Mouse (Mus musculus): ENCODE data around the gene Epsti1. TPM values are rescaled to one million over a fixed set of nuclear protein-coding genes. Genes with fewer than 3 reads are reported as not detected.

Gene Epsti1
- total and polyA plus RNA-seq, 2 experiments from 2014 or later, result 0.19 to 0.46 TPM

- H3K4me2 ChIP-seq (ENCODE audit: low read depth, low read length), result no peak overlapping the region
- WGBS, result 83% methylated on average over 1 of the region's 1 CpGs
These were observed 22.0 kb upstream of the Epsti1 start for GRCm38 (mm10) chr14:77881998-77882397.

GRCm38 (mm10) chr14:77882669-77883068, 21.4 kb upstream of the Epsti1 start:
- no peaks in the 10 kb centered on the region for H3K36me3 ChIP-seq (replicated peaks; ENCODE audit: control insufficient read depth, insufficient read depth, low read length)
- no peak overlapping the region for H3K4me2 ChIP-seq (ENCODE audit: low read depth, low read length)
- DNase-seq (ENCODE audit: low spot score) (no peak), ATAC-seq (ENCODE audit: insufficient read depth, low read depth) (no peak)
- no peak overlapping the region for H3K4me3 ChIP-seq (ENCODE audit: low read depth, low read length)
- H3K27ac ChIP-seq (ENCODE audit: low read depth), result no peak overlapping the region
- TF ChIP-seq EP300 (IDR thresholded peaks at IDR 0.05; ENCODE audit: low read depth), result no peak
- TF ChIP-seq CTCF (IDR thresholded peaks at IDR 0.05; ENCODE audit: low read depth), result no peak
- no peaks in the 10 kb centered on the region for H3K9me3 ChIP-seq (replicated peaks; ENCODE audit: control insufficient read depth, low read length)
- H3K27me3 ChIP-seq (ENCODE audit: control insufficient read depth, insufficient read depth, low read length), result no peaks in the 10 kb centered on the region
- no peak overlapping the region for H3K9ac ChIP-seq (replicated peaks; ENCODE audit: low read depth, low read length)
- H3K4me1 ChIP-seq (ENCODE audit: control insufficient read depth, insufficient read depth), result no peaks in the 10 kb centered on the region
- WGBS, result 72% methylated on average over 6 of the region's 6 CpGs

More at GRCm38 (mm10) chr14:77881998-77882397, 22.0 kb upstream of the Epsti1 start:
- Histone ChIP-seq H3K36me3 (replicated peaks; ENCODE audit: control insufficient read depth, insufficient read depth, low read length) (no peaks in the 10 kb centered on the region), H3K4me1 (ENCODE audit: control insufficient read depth, insufficient read depth) (no peaks in the 10 kb centered on the region), H3K9me3 (replicated peaks; ENCODE audit: control insufficient read depth, low read length) (no peaks in the 10 kb centered on the region), H3K27ac (ENCODE audit: low read depth) (no peak overlapping the region), H3K4me3 (ENCODE audit: low read depth, low read length) (no peak overlapping the region), H3K9ac (replicated peaks; ENCODE audit: low read depth, low read length) (no peak overlapping the region), H3K27me3 (ENCODE audit: control insufficient read depth, insufficient read depth, low read length) (no peaks in the 10 kb centered on the region)
- ATAC-seq (ENCODE audit: insufficient read depth, low read depth), result no peak
- no peak for DNase-seq (ENCODE audit: low spot score)
- TF ChIP-seq EP300 (IDR thresholded peaks at IDR 0.05; ENCODE audit: low read depth), result no peak
- TF ChIP-seq CTCF (IDR thresholded peaks at IDR 0.05; ENCODE audit: low read depth), result no peak

- TF ChIP-seq CTCF (IDR thresholded peaks at IDR 0.05; ENCODE audit: low read depth) (no peak), EP300 (IDR thresholded peaks at IDR 0.05; ENCODE audit: low read depth) (no peak)
- WGBS, result 78% methylated on average over 3 of the region's 3 CpGs
- Histone ChIP-seq H3K9ac (replicated peaks; ENCODE audit: low read depth, low read length) (no peak overlapping the region), H3K27me3 (ENCODE audit: control insufficient read depth, insufficient read depth, low read length) (no peaks in the 10 kb centered on the region), H3K4me3 (ENCODE audit: low read depth, low read length) (no peak overlapping the region), H3K27ac (ENCODE audit: low read depth) (no peak overlapping the region), H3K4me1 (ENCODE audit: control insufficient read depth, insufficient read depth) (no peaks in the 10 kb centered on the region), H3K4me2 (ENCODE audit: low read depth, low read length) (no peak overlapping the region), H3K9me3 (replicated peaks; ENCODE audit: control insufficient read depth, low read length) (no peaks in the 10 kb centered on the region), H3K36me3 (replicated peaks; ENCODE audit: control insufficient read depth, insufficient read depth, low read length) (no peaks in the 10 kb centered on the region)
- no peak for ATAC-seq (ENCODE audit: insufficient read depth, low read depth)
- no peak for DNase-seq (ENCODE audit: low spot score)
These were observed 17.7 kb upstream of the Epsti1 start for GRCm38 (mm10) chr14:77886376-77886775.

GRCm38 (mm10) chr14:77886941-77887340, 17.1 kb upstream of the Epsti1 start:
- TF ChIP-seq CTCF (IDR thresholded peaks at IDR 0.05; ENCODE audit: low read depth), result no peak
- TF ChIP-seq EP300 (IDR thresholded peaks at IDR 0.05; ENCODE audit: low read depth), result no peak
- H3K27me3 ChIP-seq (ENCODE audit: control insufficient read depth, insufficient read depth, low read length), result no peaks in the 10 kb centered on the region
- H3K27ac ChIP-seq (ENCODE audit: low read depth), result no peak overlapping the region
- no peak for ATAC-seq (ENCODE audit: insufficient read depth, low read depth)
- no peak overlapping the region for H3K4me2 ChIP-seq (ENCODE audit: low read depth, low read length)
- no peaks in the 10 kb centered on the region for H3K36me3 ChIP-seq (replicated peaks; ENCODE audit: control insufficient read depth, insufficient read depth, low read length)
- H3K4me1 ChIP-seq (ENCODE audit: control insufficient read depth, insufficient read depth), result no peaks in the 10 kb centered on the region
- H3K4me3 ChIP-seq (ENCODE audit: low read depth, low read length), result no peak overlapping the region
- 77% methylated on average over 4 of the region's 4 CpGs for WGBS
- no peaks in the 10 kb centered on the region for H3K9me3 ChIP-seq (replicated peaks; ENCODE audit: control insufficient read depth, low read length)
- H3K9ac ChIP-seq (replicated peaks; ENCODE audit: low read depth, low read length), result no peak overlapping the region
- DNase-seq (ENCODE audit: low spot score), result no peak

- H3K27ac ChIP-seq (ENCODE audit: low read depth), result no peak overlapping the region
- no peaks in the 10 kb centered on the region for H3K36me3 ChIP-seq (replicated peaks; ENCODE audit: control insufficient read depth, insufficient read depth, low read length)
- no peak overlapping the region for H3K9ac ChIP-seq (replicated peaks; ENCODE audit: low read depth, low read length)
- H3K4me2 ChIP-seq (ENCODE audit: low read depth, low read length), result no peak overlapping the region
- TF ChIP-seq CTCF (IDR thresholded peaks at IDR 0.05; ENCODE audit: low read depth) (no peak), EP300 (IDR thresholded peaks at IDR 0.05; ENCODE audit: low read depth) (no peak)
- no peaks in the 10 kb centered on the region for H3K27me3 ChIP-seq (ENCODE audit: control insufficient read depth, insufficient read depth, low read length)
- H3K4me3 ChIP-seq (ENCODE audit: low read depth, low read length), result no peak overlapping the region
- no peaks in the 10 kb centered on the region for H3K9me3 ChIP-seq (replicated peaks; ENCODE audit: control insufficient read depth, low read length)
- DNase-seq (ENCODE audit: low spot score) (no peak), ATAC-seq (ENCODE audit: insufficient read depth, low read depth) (no peak)
- WGBS, result 86% methylated on average over 7 of the region's 7 CpGs
- H3K4me1 ChIP-seq (ENCODE audit: control insufficient read depth, insufficient read depth), result no peaks in the 10 kb centered on the region
These were observed 14.1 kb upstream of the Epsti1 start for GRCm38 (mm10) chr14:77889911-77890310.

GRCm38 (mm10) chr14:77895951-77896350, 8.1 kb upstream of the Epsti1 start:
- no peaks in the 10 kb centered on the region for H3K27me3 ChIP-seq (ENCODE audit: control insufficient read depth, insufficient read depth, low read length)
- DNase-seq (ENCODE audit: low spot score), result no peak
- H3K36me3 ChIP-seq (replicated peaks; ENCODE audit: control insufficient read depth, insufficient read depth, low read length), result no peaks in the 10 kb centered on the region
- no peaks in the 10 kb centered on the region for H3K9me3 ChIP-seq (replicated peaks; ENCODE audit: control insufficient read depth, low read length)
- no peak overlapping the region for H3K27ac ChIP-seq (ENCODE audit: low read depth)
- no peak overlapping the region for H3K4me2 ChIP-seq (ENCODE audit: low read depth, low read length)
- 81% methylated on average over 3 of the region's 3 CpGs for WGBS
- no peak overlapping the region for H3K4me3 ChIP-seq (ENCODE audit: low read depth, low read length)
- H3K9ac ChIP-seq (replicated peaks; ENCODE audit: low read depth, low read length), result no peak overlapping the region
- no peak for ATAC-seq (ENCODE audit: insufficient read depth, low read depth)
- TF ChIP-seq CTCF (IDR thresholded peaks at IDR 0.05; ENCODE audit: low read depth), result no peak
- no peak for TF ChIP-seq EP300 (IDR thresholded peaks at IDR 0.05; ENCODE audit: low read depth)
- no peaks in the 10 kb centered on the region for H3K4me1 ChIP-seq (ENCODE audit: control insufficient read depth, insufficient read depth)

Data from heart, postnatal 0 days (tissue).